24 mouse cellular contexts compared by ENCODE assay signal in genomic region chr16:59497947-59498346, GRCm38 (mm10). TPM values are rescaled to one million over a fixed set of nuclear protein-coding genes. Genes with fewer than 3 reads are reported as not detected.
DNase-seq lines count a peak whose midpoint lies in the region; TF ChIP-seq lines count a peak whose summit lies in the region.
"Had no signal": no experiment of that assay in that cellular context is flagged by ENCODE, and none has a peak within 500 bp of the region (broad histone marks: within the 10 kb centered on the region; RNA-seq: fewer than 3 reads in every experiment).

No protein-coding gene starts in this region.

- peaks cover 11 to 57% of the 10 kb centered on the region in 2 experiments for H3K36me3 ChIP-seq in CH12.LX (replicated peaks in 1 of 2; ENCODE audit: control insufficient read depth in 1 of 2, insufficient read depth in 1 of 2, low read length in 1 of 2)
- peaks cover 5% of the 10 kb centered on the region; the same call in 1 of the 2 replicates for H3K36me3 ChIP-seq in kidney, adult 2 months (ENCODE audit: control insufficient read depth, insufficient read depth, low read length)

- H3K9ac ChIP-seq in CH12.LX (ENCODE audit: insufficient read depth, low read depth): no peak overlapping the region
- H3K9ac ChIP-seq: embryonic facial prominence, embryonic 12.5 days; forebrain, embryonic 12.5 days; intestine, embryonic 15.5 days; limb, embryonic 13.5 days; liver, embryonic 12.5 days; neural tube, embryonic 13.5 days had no signal

- TF ChIP-seq EP300 in CH12.LX (IDR thresholded peaks at IDR 0.05; ENCODE audit: low read length): no peak

- H3K27me3 ChIP-seq in CH12.LX (replicated peaks): no peaks in the 10 kb centered on the region
- no peaks in the 10 kb centered on the region for H3K27me3 ChIP-seq in kidney, adult 2 months (replicated peaks; ENCODE audit: control insufficient read depth, insufficient read depth, low read length)
- H3K27me3 ChIP-seq: embryonic facial prominence, embryonic 12.5 days; forebrain, embryonic 12.5 days; intestine, embryonic 15.5 days; limb, embryonic 13.5 days; liver, embryonic 12.5 days; neural tube, embryonic 13.5 days had no signal

- peak in 1 of 2 experiments; percentile 53; a peak in 2 of 4 replicates for TF ChIP-seq CTCF in CH12.LX (conservative IDR thresholded peaks at IDR 0.05 in 1 of 2, IDR thresholded peaks at IDR 0.05 in 1 of 2; ENCODE audit: low read depth in 2 of 2, low read length in 2 of 2)
- no peak for TF ChIP-seq CTCF in kidney, adult 2 months (conservative IDR thresholded peaks at IDR 0.05; ENCODE audit: insufficient read depth, insufficient read length, low read depth, low read length)

- peaks cover 0 to 8% of the 10 kb centered on the region in 2 experiments; a peak in 2 of 4 replicates for H3K4me1 ChIP-seq in CH12.LX (ENCODE audit: control insufficient read depth in 1 of 2, insufficient read depth in 2 of 2)
- peaks cover 4% of the 10 kb centered on the region; the same call in 1 of the 2 replicates for H3K4me1 ChIP-seq in kidney, adult 2 months (ENCODE audit: control insufficient read depth, insufficient read depth, low read length)
- H3K4me1 ChIP-seq: embryonic facial prominence, embryonic 12.5 days; forebrain, embryonic 12.5 days; hindbrain, embryonic 10.5 days; intestine, embryonic 15.5 days; limb, embryonic 13.5 days; liver, embryonic 12.5 days; midbrain, embryonic 10.5 days; neural tube, embryonic 13.5 days had no signal

- TF ChIP-seq RAD21 in CH12.LX (IDR thresholded peaks at IDR 0.05; ENCODE audit: low read depth, low read length): peak; percentile 49

- H3K9me3 ChIP-seq in CH12.LX (replicated peaks; ENCODE audit: low read length): no peaks in the 10 kb centered on the region
- H3K9me3 ChIP-seq: embryonic facial prominence, embryonic 12.5 days; forebrain, embryonic 12.5 days; hindbrain, embryonic 10.5 days; intestine, embryonic 15.5 days; limb, embryonic 13.5 days; liver, embryonic 12.5 days; midbrain, embryonic 10.5 days; neural tube, embryonic 13.5 days had no signal

- dilution Hi-C loops in CH12.LX (cut with MboI; ENCODE audit: extremely low pct_ligation_motif_present, extremely low pct_unique_long_range_greater_than_20kb, low sequenced_read_pairs): no loop called here

- H3K27ac ChIP-seq in CH12.LX (ENCODE audit: insufficient read depth, low read depth): no peak overlapping the region
- peak overlapping the region; percentile 86 for H3K27ac ChIP-seq in kidney, adult 2 months (ENCODE audit: insufficient read depth, low read depth, low read length)
- H3K27ac ChIP-seq: embryonic facial prominence, embryonic 12.5 days; forebrain, embryonic 12.5 days; hindbrain, embryonic 10.5 days; intestine, embryonic 15.5 days; layer of hippocampus, adult 2 months; limb, embryonic 13.5 days; liver, embryonic 12.5 days; midbrain, embryonic 10.5 days; neural tube, embryonic 13.5 days had no signal

- DNase-seq in CH12.LX (ENCODE audit: extremely low read depth) (no peak), ES-CJ7 (ENCODE audit: low read depth, low spot score) (peak; percentile 11)
- peak; percentile 86 for DNase-seq in kidney, adult 2 months
- peak; percentile 56 for DNase-seq in kidney, postnatal 14 days
- DNase-seq in cerebellum, postnatal 10 days: no peak
- no peak for DNase-seq in ovary, adult 18-20 months (ENCODE audit: low spot score)
- no peak for DNase-seq in adrenal gland, adult 18-20 months (ENCODE audit: low spot score in 2 of 2)
- DNase-seq: adrenal gland, postnatal 14 days; cerebellum, adult 8-10 months; layer of hippocampus, postnatal 36 days; lung, adult 18-20 months; lung, postnatal 10 days; thymus, postnatal 25 days had no signal

- H3K4me3 ChIP-seq in CH12.LX (replicated peaks in 1 of 3; ENCODE audit: low read depth in 2 of 3, low read length in 2 of 3, poor library complexity in 1 of 3): no peak overlapping the region
- H3K4me3 ChIP-seq in kidney, adult 2 months (ENCODE audit: insufficient read depth, low read depth, low read length): no peak overlapping the region
- H3K4me3 ChIP-seq: embryonic facial prominence, embryonic 12.5 days; erythroblast, embryonic 14.5 days; forebrain, embryonic 12.5 days; hindbrain, embryonic 10.5 days; intestine, embryonic 15.5 days; layer of hippocampus, adult 2 months; limb, embryonic 13.5 days; liver, embryonic 12.5 days; midbrain, embryonic 10.5 days; myocyte; neural tube, embryonic 13.5 days had no signal

- no peaks in the 10 kb centered on the region for H3K79me2 ChIP-seq in CH12.LX (replicated peaks; ENCODE audit: control insufficient read depth, extremely low read depth, insufficient read depth, poor library complexity, severe bottlenecking)

- in situ Hi-C loops in CH12.LX (cut with MboI; ENCODE audit: low pct_ligation_motif_present, low pct_unique_long_range_greater_than_20kb, low sequenced_read_pairs): no loop called here

- no peak overlapping the region for H3K4me2 ChIP-seq in CH12.LX (ENCODE audit: insufficient read depth, low read depth, poor library complexity, severe bottlenecking)
- H3K4me2 ChIP-seq: embryonic facial prominence, embryonic 12.5 days; forebrain, embryonic 12.5 days; intestine, embryonic 15.5 days; limb, embryonic 13.5 days; liver, embryonic 12.5 days; neural tube, embryonic 13.5 days had no signal

- no peak for TF ChIP-seq POLR2A in CH12.LX (IDR thresholded peaks at IDR 0.05; ENCODE audit: low read depth, low read length)
- TF ChIP-seq POLR2A in kidney, adult 2 months (IDR thresholded peaks at IDR 0.05; ENCODE audit: low read depth, low read length): no peak

- 52% methylated on average over 1 of the region's 1 CpGs for WGBS in kidney, adult 2 months

TF ChIP-seq in CH12.LX, 34 proteins besides CTCF, POLR2A, EP300 and RAD21:
- peak; percentile 62 for TF ChIP-seq SMC3 (IDR thresholded peaks at IDR 0.05; ENCODE audit: low read depth, low read length)
- no peak for TF ChIP-seq JUN (IDR thresholded peaks at IDR 0.05; ENCODE audit: insufficient read depth, low read depth, low read length)

RNA-seq across cellular contexts. Expression of gene Riox2, which starts 26.4 kb away (rescaled TPM):
- 53.6 and 59.0 TPM in 2 replicates for total RNA-seq in CH12.LX (2012; rRNA removed)
- total RNA-seq in CH12.LX (2014; rRNA removed): 43.2 and 47.3 TPM in 2 replicates
- 90.7 and 102 TPM in 2 replicates for polyA plus RNA-seq in CH12.LX (2012; ENCODE audit: insufficient read length, low read depth)
- 7.4 and 9.3 TPM in 2 replicates for polyA plus RNA-seq in kidney, adult 2 months (2012; rRNA removed)
- total RNA-seq in adrenal gland, adult 18-20 months (2021): 10 to 100 TPM; 20.5 to 20.8 TPM

Comparison
In these comparisons a context has a peak if more than half of its experiments do, and no peak if none do; other contexts are left out.
1. DNase-seq: peak in ES-CJ7 (single experiment), kidney, adult 2 months (single experiment) and kidney, postnatal 14 days (single experiment); none in CH12.LX (single experiment), cerebellum, postnatal 10 days (0 of 2), ovary, adult 18-20 months (single experiment) and adrenal gland, adult 18-20 months (0 of 2).